Comparison of ENCODE assay signal across 7 mouse cellular contexts in genomic region chr2:45103021-45103983, GRCm38 (mm10). TPM values are rescaled to one million over a fixed set of nuclear protein-coding genes. Genes with fewer than 3 reads are reported as not detected.
A peak's percentile ranks its signal among the peaks of the same experiment; 100 is the strongest.
DNase-seq lines count a peak whose midpoint lies in the region; ATAC-seq and TF ChIP-seq lines count a peak whose summit lies in the region.

No protein-coding gene starts in this region.

- H3K4me2 ChIP-seq in lung, embryonic 14.5 days = peak overlapping the region; percentile 83
- peak overlapping the region; percentile 12; the same call in 1 of the 2 replicates for H3K4me2 ChIP-seq in intestine, embryonic 16.5 days (ENCODE audit: low read depth, low read length)
- peak overlapping the region; percentile 73 for H3K4me2 ChIP-seq in stomach, embryonic 14.5 days (replicated peaks; ENCODE audit: low read depth, low read length)

- H3K27ac ChIP-seq in lung, embryonic 14.5 days (ENCODE audit: low read depth) = peak overlapping the region; percentile 99; the same call in 1 of the 2 replicates
- 0 out of 2 replicates have a peak overlapping the region, but pooled peaks have one; percentile 18 for H3K27ac ChIP-seq in embryonic fibroblast, embryonic 13.5 days (ENCODE audit: insufficient read depth, low read length)
- no peak overlapping the region for H3K27ac ChIP-seq in intestine, embryonic 16.5 days (ENCODE audit: low read length)
- no peak overlapping the region; the same call in 1 of the 2 replicates for H3K27ac ChIP-seq in stomach, embryonic 14.5 days (ENCODE audit: low read length)

- WGBS in lung, embryonic 14.5 days = 18% methylated on average over 10 of the region's 10 CpGs
- WGBS in intestine, embryonic 16.5 days = 30% methylated on average over 10 of the region's 10 CpGs
- WGBS in stomach, embryonic 14.5 days = 31% methylated on average over 10 of the region's 10 CpGs

- H3K4me1 ChIP-seq in lung, embryonic 14.5 days (ENCODE audit: insufficient read depth) = peaks cover 28% of the 10 kb centered on the region
- peaks cover 13% of the 10 kb centered on the region for H3K4me1 ChIP-seq in embryonic fibroblast, embryonic 13.5 days (ENCODE audit: control insufficient read depth, insufficient read depth, low read length)
- H3K4me1 ChIP-seq in intestine, embryonic 16.5 days (ENCODE audit: control insufficient read depth, insufficient read depth, low read length) = peaks cover 7% of the 10 kb centered on the region; the same call in 1 of the 2 replicates
- peaks cover 29% of the 10 kb centered on the region; the same call in 1 of the 2 replicates for H3K4me1 ChIP-seq in stomach, embryonic 14.5 days (ENCODE audit: control insufficient read depth, insufficient read depth, low read length)

- H3K4me3 ChIP-seq in lung, embryonic 14.5 days (ENCODE audit: low read depth, low read length) = peak overlapping the region; percentile 13
- no peak overlapping the region for H3K4me3 ChIP-seq in embryonic fibroblast, embryonic 13.5 days (ENCODE audit: insufficient read depth, low read length)
- H3K4me3 ChIP-seq in intestine, embryonic 16.5 days (ENCODE audit: low read length) = no peak overlapping the region
- H3K4me3 ChIP-seq in stomach, embryonic 14.5 days (ENCODE audit: low read depth, low read length) = 0 out of 2 replicates have a peak overlapping the region, but pooled peaks have one; percentile 21

- H3K27me3 ChIP-seq in lung, embryonic 14.5 days (ENCODE audit: insufficient read depth, low read length) = no peaks in the 10 kb centered on the region
- H3K27me3 ChIP-seq in intestine, embryonic 16.5 days (replicated peaks; ENCODE audit: control insufficient read depth, insufficient read depth, low read length) = peaks cover 4% of the 10 kb centered on the region
- no peaks in the 10 kb centered on the region for H3K27me3 ChIP-seq in stomach, embryonic 14.5 days (ENCODE audit: control insufficient read depth, insufficient read depth, low read length)

- no peaks in the 10 kb centered on the region for H3K9me3 ChIP-seq in lung, embryonic 14.5 days (ENCODE audit: low read depth, low read length)
- H3K9me3 ChIP-seq in intestine, embryonic 16.5 days (ENCODE audit: control insufficient read depth, low read length) = no peaks in the 10 kb centered on the region
- no peaks in the 10 kb centered on the region for H3K9me3 ChIP-seq in stomach, embryonic 14.5 days (ENCODE audit: control insufficient read depth, low read depth, low read length)

- peak overlapping the region; percentile 100 for H3K9ac ChIP-seq in lung, embryonic 14.5 days
- no peak overlapping the region for H3K9ac ChIP-seq in intestine, embryonic 16.5 days (ENCODE audit: low read depth, low read length)
- H3K9ac ChIP-seq in stomach, embryonic 14.5 days (replicated peaks; ENCODE audit: low read depth, low read length) = no peak overlapping the region

- H3K36me3 ChIP-seq in lung, embryonic 14.5 days (ENCODE audit: insufficient read depth) = peaks cover 52% of the 10 kb centered on the region
- no peaks in the 10 kb centered on the region for H3K36me3 ChIP-seq in intestine, embryonic 16.5 days (ENCODE audit: control insufficient read depth, insufficient read depth, low read length)
- H3K36me3 ChIP-seq in stomach, embryonic 14.5 days (ENCODE audit: control insufficient read depth, insufficient read depth, low read length) = no peaks in the 10 kb centered on the region; the same call in 1 of the 2 replicates

- DNase-seq in lung, embryonic 14.5 days = peak; percentile 54
- no peak for DNase-seq in lung, adult 18-20 months
- no peak for DNase-seq in B cell, adult 2 months
- no peak for DNase-seq in urinary bladder, postnatal 4 days (ENCODE audit: low spot score in 2 of 2)

- ATAC-seq in lung, embryonic 14.5 days (ENCODE audit: insufficient read depth) = peak; percentile 22; the same call in 1 of the 2 replicates
- no peak for ATAC-seq in intestine, embryonic 16.5 days
- no peak for ATAC-seq in stomach, embryonic 14.5 days (ENCODE audit: insufficient number of reproducible peaks, insufficient read depth, low FRiP score, low read depth)

- no peak for TF ChIP-seq POLR2A in embryonic fibroblast, embryonic 13.5 days (IDR thresholded peaks at IDR 0.05; ENCODE audit: low read depth, low read length)

- no peak for TF ChIP-seq CTCF in lung, embryonic 14.5 days (IDR thresholded peaks at IDR 0.05; ENCODE audit: low read depth)
- no peak for TF ChIP-seq CTCF in embryonic fibroblast, embryonic 13.5 days (IDR thresholded peaks at IDR 0.05; ENCODE audit: borderline replicate concordance, insufficient read depth, low read length)

RNA-seq across cellular contexts. Expression of gene Zeb2, which starts 13.9 kb away (rescaled TPM):
- polyA plus RNA-seq in lung, embryonic 14.5 days (2014; fragmentation: Nextera tagmentation; extraction: Ambion mirVana) = 90.1 and 90.4 TPM in 2 replicates
- polyA plus RNA-seq in embryonic fibroblast, embryonic 13.5 days (2011; ENCODE audit: insufficient read length, low read depth, missing spikeins) = 66.5 and 73.5 TPM in 2 replicates
- polyA plus RNA-seq in intestine, embryonic 16.5 days (2015; fragmentation: Nextera tagmentation; extraction: Ambion mirVana) = 26.9 and 30.9 TPM in 2 replicates
- polyA plus RNA-seq in stomach, embryonic 14.5 days (2014; fragmentation: Nextera tagmentation; extraction: Ambion mirVana) = 67.9 and 73.2 TPM in 2 replicates

Comparison
In these comparisons a context has a peak if more than half of its experiments do, and no peak if none do; other contexts are left out.
1. H3K27ac ChIP-seq: peak in lung, embryonic 14.5 days (single experiment) and embryonic fibroblast, embryonic 13.5 days (single experiment); none in intestine, embryonic 16.5 days (single experiment) and stomach, embryonic 14.5 days (single experiment).
2. H3K4me2 ChIP-seq: peak in every context shown above with its lines; median percentile 83 in lung, embryonic 14.5 days; 73 in stomach, embryonic 14.5 days; 12 in intestine, embryonic 16.5 days.
3. H3K4me3 ChIP-seq: peak in lung, embryonic 14.5 days (single experiment) and stomach, embryonic 14.5 days (single experiment); none in embryonic fibroblast, embryonic 13.5 days (single experiment) and intestine, embryonic 16.5 days (single experiment).